Mouse (Mus musculus) B cell, adult (primary cell): ENCODE data around the gene Gm49373. TPM values are rescaled to one million over a fixed set of nuclear protein-coding genes. Genes with fewer than 3 reads are reported as not detected.

Experiments
- total RNA-seq: library from RNA; stranded (reverse); gene quantifications from 4 replicates; pipeline ENCODE4 v1.2.4, GENCODE M21; 2023; ENCODE audit not compliant: inconsistent age

The Gm49373 gene
- total RNA-seq, result 1.2 to 1.4 TPM (median 1.2 TPM) in 4 replicates

DNA sequence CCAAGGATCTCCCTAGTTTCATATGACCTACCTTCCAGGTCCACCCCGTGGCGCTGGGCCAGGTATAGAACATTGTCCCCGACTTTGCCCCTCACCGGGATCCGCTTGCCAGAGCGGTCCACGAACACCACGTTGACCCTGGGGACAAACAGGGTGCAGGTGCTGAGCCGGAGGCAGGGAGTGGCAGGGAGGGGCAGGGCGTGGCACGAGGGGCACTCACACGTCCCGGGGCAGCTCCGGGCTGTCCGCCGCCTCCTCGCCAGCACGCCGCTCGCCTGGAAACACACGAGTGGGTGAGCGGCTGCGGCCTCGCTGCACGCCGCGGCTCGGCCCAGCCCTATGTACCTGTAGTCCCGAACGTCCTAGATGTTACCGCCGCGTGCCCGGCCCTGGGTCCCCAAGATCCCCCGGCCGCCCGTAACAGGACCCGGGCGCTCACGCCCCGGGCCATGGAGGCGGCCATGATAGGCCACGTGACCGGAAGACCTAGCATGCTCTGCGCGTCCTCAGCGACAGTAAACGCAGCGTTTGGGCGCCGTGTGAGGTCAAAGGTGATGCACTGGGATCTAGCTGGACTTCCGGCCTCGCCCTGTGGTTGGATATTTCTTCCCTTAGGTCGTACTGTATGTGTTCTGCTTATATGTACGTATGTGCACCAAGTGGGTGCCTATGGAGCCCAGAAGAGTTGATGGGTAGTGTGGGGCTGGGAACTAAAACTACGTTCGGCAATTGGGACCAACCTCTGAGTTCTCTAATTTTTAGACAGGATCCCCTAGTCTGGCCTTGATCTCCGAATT lies at the start of gene Gm49373, which contains the start of gene Fdx1l:
Gene Gm49373, minus strand, starts transcription at position 53 of the 797 bp plus-strand sequence.
Gene Fdx1l, minus strand, starts transcription at position 571 of the 797 bp plus-strand sequence.

DNA sequence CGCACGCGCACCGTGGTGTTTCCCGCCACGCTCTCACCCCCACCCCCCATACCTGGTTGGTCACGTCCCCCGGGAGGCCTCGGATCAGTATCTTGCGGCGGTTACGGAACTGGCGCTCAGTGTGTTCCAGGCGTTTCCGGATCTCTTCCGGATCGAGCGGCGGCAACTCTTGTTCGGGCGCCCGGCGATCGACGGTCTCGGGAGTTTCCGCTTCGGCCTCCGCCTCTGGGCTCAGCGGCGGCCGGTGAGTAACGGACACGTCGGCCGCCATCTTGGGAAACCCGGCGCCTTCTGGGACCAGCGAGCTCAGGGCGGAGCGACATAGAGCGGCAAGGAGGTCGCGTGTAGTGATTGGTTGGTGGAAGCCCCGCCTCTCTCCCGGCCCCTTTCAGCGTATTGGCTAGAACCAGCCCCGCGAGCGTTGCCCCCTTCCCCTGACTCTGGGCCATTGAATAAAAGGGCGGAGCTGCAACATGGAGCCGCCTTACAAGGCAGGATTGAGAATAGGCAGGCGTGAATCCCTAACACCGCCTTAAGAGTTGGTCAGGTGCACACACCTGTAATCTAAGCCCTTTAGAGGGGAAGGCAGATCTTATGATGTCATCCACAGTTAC lies 18.9 kb upstream of the Gm49373 start, which contains the start of the genes Gm38431 and Raver1:
Gene Gm38431, minus strand, starts transcription at position 291 of the 614 bp plus-strand sequence.
Gene Raver1, minus strand, starts transcription at position 302 of the 614 bp plus-strand sequence.

DNA sequence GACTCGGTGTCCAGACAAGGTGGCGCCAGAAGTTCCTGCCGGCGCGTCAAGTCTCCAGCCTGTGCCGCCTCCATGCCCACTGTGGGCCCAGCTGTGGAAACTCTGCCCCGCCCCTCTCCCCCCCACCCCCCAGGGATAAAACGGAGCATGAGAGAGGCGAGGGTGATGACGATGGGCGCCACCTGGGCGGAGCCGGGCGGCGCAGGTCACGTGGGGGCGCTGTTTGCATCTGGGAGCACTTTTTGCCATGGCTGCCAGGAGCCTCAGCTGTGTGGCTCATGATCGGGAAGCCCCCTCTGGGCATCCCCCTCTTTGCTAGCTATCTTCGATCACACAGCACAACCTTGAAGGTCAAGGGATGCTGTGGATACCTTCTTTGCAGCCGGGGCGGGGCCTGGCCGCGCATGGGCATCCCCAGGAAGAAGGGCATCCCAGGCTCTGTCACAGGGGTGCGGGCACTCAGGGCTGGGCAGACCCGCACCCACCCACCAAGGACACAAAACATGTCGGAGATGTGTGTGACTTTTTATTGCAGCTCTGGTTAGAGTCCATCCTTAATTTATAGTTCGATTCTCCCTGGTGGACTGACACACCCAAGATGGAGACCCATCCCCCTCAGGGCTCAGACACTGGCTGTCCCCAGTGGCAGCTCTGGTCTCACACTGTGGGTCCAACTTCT lies 5.8 kb downstream of the Gm49373 start, which contains the start of gene Zglp1:
Gene Zglp1, minus strand, starts transcription at position 88 of the 679 bp plus-strand sequence.

DNA sequence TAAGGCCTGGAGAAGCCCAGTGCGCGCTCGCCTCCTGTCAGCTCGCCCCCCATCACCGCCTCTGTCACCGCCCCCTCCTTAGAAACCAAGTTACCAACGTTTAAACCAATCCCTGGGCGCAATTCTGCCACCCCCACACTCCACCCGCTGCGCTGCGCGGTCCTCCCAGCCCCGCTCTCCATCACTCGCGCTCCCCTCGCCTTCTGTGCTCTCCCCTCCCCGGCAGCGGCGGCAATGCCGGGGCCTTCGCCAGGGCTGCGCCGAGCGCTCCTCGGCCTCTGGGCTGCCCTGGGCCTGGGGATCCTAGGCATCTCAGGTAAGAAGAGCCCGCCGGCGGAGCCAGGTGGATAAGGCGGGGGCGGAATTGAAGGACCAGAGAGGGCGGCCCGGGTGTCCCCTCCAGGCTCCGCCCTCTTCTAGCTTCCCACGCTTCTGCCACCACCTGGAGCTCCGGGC lies 41.0 kb downstream of the Gm49373 start, which contains the start of gene Icam5:
Gene Icam5, plus strand, starts transcription at position 178 of the 456 bp plus-strand sequence.

DNA sequence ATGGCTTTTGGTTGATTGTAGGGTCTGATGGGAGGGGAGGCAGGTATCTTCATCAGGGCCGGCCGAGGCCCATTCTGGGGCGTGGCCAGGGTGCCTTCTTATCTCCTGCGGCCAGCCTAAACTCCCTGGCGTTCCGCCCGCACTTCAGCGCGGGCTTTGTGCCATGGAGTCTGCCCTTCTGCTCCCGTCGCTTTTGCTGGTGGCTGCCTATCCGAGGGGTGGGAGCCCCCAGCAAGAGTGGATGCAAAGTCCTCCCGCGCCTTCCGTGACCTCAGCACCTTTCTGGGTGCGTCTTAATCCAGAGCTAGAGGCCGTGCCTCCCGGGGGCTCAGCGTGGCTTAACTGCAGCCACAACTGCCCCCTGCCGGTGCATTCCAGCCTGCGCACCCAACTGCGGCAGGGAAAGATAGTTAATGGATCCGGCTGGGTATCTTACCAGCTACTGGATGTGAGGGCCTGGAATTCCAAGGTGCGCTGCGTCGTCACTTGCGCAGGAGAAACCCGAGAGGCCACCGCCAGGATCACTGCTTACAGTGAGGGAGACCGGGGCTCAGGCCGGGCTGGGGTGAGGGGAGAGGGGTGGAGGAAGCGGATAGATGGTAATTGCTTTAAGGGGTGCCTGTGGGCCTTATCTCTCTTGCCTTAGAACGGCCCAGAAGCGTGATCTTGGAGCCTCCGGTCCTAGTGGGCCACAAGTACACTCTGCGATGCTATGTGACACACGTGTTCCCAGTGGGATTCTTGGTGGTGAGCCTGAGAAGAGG lies 43.4 kb downstream of the Gm49373 start, which contains the start of gene Icam4:
Gene Icam4, plus strand, starts transcription at position 83 of the 764 bp plus-strand sequence.

DNA sequence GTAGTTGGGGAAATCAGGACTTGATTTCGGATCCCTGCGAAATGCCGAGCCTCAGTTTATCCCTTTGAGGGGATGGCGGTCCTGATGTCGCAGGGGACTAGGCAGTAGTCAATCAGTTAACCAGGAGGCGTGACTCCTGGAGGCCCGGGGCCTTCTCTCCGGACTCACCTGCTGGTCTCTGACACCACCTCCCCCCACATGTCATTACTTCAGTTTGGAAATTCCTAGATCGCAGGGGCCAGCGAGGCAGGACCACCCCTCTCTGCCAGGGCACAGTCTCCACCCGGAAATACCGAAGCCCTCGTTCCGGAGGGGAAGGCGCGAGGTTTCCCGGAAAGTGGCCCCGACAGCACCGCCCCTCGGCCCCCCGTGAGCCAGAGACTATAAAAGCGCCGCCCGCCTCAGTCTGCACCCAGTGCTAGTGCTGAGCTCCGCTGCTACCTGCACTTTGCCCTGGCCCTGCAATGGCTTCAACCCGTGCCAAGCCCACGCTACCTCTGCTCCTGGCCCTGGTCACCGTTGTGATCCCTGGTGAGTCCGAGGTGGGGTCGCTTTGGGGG lies 57.2 kb downstream of the Gm49373 start, which contains the start of gene Icam1:
Gene Icam1, plus strand, starts transcription at position 415 of the 560 bp plus-strand sequence.

Other genes starting within 250 kb of the Gm49373 start
- gene A230050P20Rik, start 204.5 kb downstream of the Gm49373 start, total RNA-seq, result 47.6 to 54.9 TPM (median 52.4 TPM) in 4 replicates
- gene Angptl6, start 193.4 kb downstream of the Gm49373 start, total RNA-seq, result 0.83 to 1.2 TPM (median 1.1 TPM) in 4 replicates
- 124 to 148 TPM (median 127 TPM) in 4 replicates for gene Ppan, start 184.9 kb downstream of the Gm49373 start, total RNA-seq
- 166 to 189 TPM (median 176 TPM) in 4 replicates for gene Eif3g, start 174.5 kb downstream of the Gm49373 start, total RNA-seq
- gene Dnmt1, start 113.2 kb downstream of the Gm49373 start, total RNA-seq, result 68.8 to 75.8 TPM (median 74.5 TPM) in 4 replicates
- gene S1pr2, start 96.3 kb downstream of the Gm49373 start, total RNA-seq, result 2.4 to 4.0 TPM (median 3.1 TPM) in 4 replicates
- 51.2 to 61.9 TPM (median 59.0 TPM) in 4 replicates for gene Mrpl4, start 70.4 kb downstream of the Gm49373 start, total RNA-seq
- gene Icam1, start 57.1 kb downstream of the Gm49373 start, total RNA-seq, result 48.1 to 52.0 TPM (median 49.9 TPM) in 4 replicates
- 0.55 TPM in 1 of 4 replicates, not detected in the others for gene Icam4, start 43.7 kb downstream of the Gm49373 start, total RNA-seq
- gene Icam5, start 41.0 kb downstream of the Gm49373 start, total RNA-seq, result not detected in 4 replicates
- gene Zglp1, start 6.0 kb downstream of the Gm49373 start, total RNA-seq, result not detected in 4 replicates
- 27.5 to 34.2 TPM (median 29.9 TPM) in 4 replicates for gene Fdx1l, start 518 bp upstream of the Gm49373 start, total RNA-seq
- 5.0 to 9.1 TPM (median 8.3 TPM) in 4 replicates for gene Gm38431, start 18.9 kb upstream of the Gm49373 start, total RNA-seq
- gene Raver1, start 18.9 kb upstream of the Gm49373 start, total RNA-seq, result 98.7 to 119 TPM (median 109 TPM) in 4 replicates
- 56.6 to 61.0 TPM (median 58.4 TPM) in 4 replicates for gene Tyk2, start 58.1 kb upstream of the Gm49373 start, total RNA-seq
- gene Cdc37, start 76.9 kb upstream of the Gm49373 start, total RNA-seq, result 113 to 130 TPM (median 121 TPM) in 4 replicates
- gene Pde4a, start 92.6 kb upstream of the Gm49373 start, total RNA-seq, result 9.4 to 14.6 TPM (median 11.2 TPM) in 4 replicates
- gene Keap1, start 166.3 kb upstream of the Gm49373 start, total RNA-seq, result 27.8 to 30.2 TPM (median 29.4 TPM) in 4 replicates
- gene S1pr5, start 175.3 kb upstream of the Gm49373 start, total RNA-seq, result 0.21 to 0.66 TPM (median 0.29 TPM) in 3 of 4 replicates, not detected in the other
- 46.2 to 61.6 TPM (median 48.2 TPM) in 4 replicates for gene Atg4d, start 192.2 kb upstream of the Gm49373 start, total RNA-seq
- 132 to 152 TPM (median 133 TPM) in 4 replicates for gene Kri1, start 214.9 kb upstream of the Gm49373 start, total RNA-seq
- gene Cdkn2d, start 218.3 kb upstream of the Gm49373 start, total RNA-seq, result 18.1 to 29.9 TPM (median 23.5 TPM) in 4 replicates
- 2.7 to 3.9 TPM (median 3.0 TPM) in 4 replicates for gene Ap1m2, start 239.2 kb upstream of the Gm49373 start, total RNA-seq
- 310 to 343 TPM (median 327 TPM) in 4 replicates for gene Slc44a2, start 247.6 kb upstream of the Gm49373 start, total RNA-seq